Mouse (Mus musculus): ENCODE measurements around the gene Mrps27. TPM values are rescaled to one million over a fixed set of nuclear protein-coding genes. Genes with fewer than 3 reads are reported as not detected.

Gene Mrps27
- polyA plus RNA-seq (2014; fragmentation: Illumina TruSeq; extraction: RNeasy Lipid Tissue Mini Kit (QIAGEN cat#74804); ENCODE audit: low read depth, low replicate concordance), result 18.5 TPM

GRCm38 (mm10) chr13:99344599-99345575 lies at the start of gene Mrps27, which contains the start of gene Ptcd2:
Gene Mrps27, plus strand, starts transcription at chr13:99344786.
Gene Ptcd2, minus strand, starts transcription at chr13:99344705.

Other genes with a start within 250 kb of the Mrps27 start
- 5.7 TPM for gene Zfp366, start 160.0 kb upstream of the Mrps27 start, polyA plus RNA-seq (2014; fragmentation: Illumina TruSeq; extraction: RNeasy Lipid Tissue Mini Kit (QIAGEN cat#74804); ENCODE audit: low read depth, low replicate concordance)
- gene Ptcd2, start 81 bp upstream of the Mrps27 start, polyA plus RNA-seq (2014; fragmentation: Illumina TruSeq; extraction: RNeasy Lipid Tissue Mini Kit (QIAGEN cat#74804); ENCODE audit: low read depth, low replicate concordance), result 18.3 TPM
- 27.9 TPM for gene Map1b, start 171.8 kb downstream of the Mrps27 start, polyA plus RNA-seq (2014; fragmentation: Illumina TruSeq; extraction: RNeasy Lipid Tissue Mini Kit (QIAGEN cat#74804); ENCODE audit: low read depth, low replicate concordance)